Mouse (Mus musculus): ENCODE measurements around the gene Klhl3. TPM values are rescaled to one million over a fixed set of nuclear protein-coding genes. Genes with fewer than 3 reads are reported as not detected.

Gene Klhl3
- polyA plus RNA-seq, 1 experiment from 2014 or later = 15.0 TPM

DNA sequence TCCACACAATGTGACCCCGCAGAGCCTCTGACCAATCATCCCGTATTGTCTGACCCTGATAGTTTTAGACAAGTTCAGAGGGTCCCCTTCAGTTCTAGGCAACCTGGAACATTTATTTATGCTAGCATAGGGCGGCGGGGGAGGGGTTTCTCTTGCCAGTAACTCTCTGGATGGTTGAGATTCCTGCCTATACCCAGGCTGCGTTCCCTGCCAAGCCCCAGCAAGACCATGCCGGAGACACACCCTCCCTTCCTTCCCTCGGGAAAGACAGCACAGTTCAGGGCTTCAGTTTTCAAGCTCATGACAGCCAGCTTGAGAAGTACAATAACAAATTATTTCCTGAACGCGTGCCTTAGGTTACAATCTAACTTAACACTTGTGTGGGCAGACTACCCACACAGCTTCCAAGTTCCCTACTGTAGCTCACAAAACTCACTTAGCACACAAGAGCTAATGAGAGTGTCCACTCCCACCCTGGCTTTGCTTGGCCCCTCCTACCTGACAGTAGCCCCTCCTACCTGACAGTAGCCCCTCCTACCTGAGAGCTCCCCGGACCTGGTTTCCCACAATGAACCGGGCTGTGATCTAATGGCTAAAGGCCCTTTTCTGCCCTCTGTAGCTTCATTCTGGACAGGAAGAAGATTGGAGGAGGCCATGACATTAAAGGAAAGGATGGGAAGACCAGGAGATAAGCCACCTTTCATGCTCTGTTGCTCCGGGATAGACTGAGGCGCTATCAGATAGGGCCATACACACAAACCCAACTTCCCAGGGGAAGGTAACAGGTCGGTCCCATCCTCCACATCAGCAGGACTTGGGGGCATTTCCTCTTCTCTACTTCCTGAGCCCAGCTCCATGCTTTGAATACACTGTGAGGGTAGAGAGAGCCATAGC lies 46.6 kb downstream of the Klhl3 start:
- Histone ChIP-seq H3K36me3 (ENCODE audit: control insufficient read depth, insufficient read depth, low read length) (peaks cover 16% of the 10 kb centered on the region), H3K9me3 (replicated peaks; ENCODE audit: control insufficient read depth, low read length, poor library complexity, severe bottlenecking) (no peaks in the 10 kb centered on the region), H3K9ac (ENCODE audit: low read depth, low read length) (no peak overlapping the region), H3K4me1 (ENCODE audit: control insufficient read depth, insufficient read depth, low read length) (no peaks in the 10 kb centered on the region), H3K27ac (ENCODE audit: low read length) (peak overlapping the region; percentile 18; the same call in 1 of the 2 replicates), H3K27me3 (ENCODE audit: control insufficient read depth, insufficient read depth, low read depth, low read length) (no peaks in the 10 kb centered on the region), H3K4me3 (ENCODE audit: low read depth, low read length) (no peak overlapping the region), H3K4me2 (ENCODE audit: low read length) (no peak overlapping the region)
- 74% methylated on average over 14 of the region's 14 CpGs for WGBS
- ATAC-seq = no peak

DNA sequence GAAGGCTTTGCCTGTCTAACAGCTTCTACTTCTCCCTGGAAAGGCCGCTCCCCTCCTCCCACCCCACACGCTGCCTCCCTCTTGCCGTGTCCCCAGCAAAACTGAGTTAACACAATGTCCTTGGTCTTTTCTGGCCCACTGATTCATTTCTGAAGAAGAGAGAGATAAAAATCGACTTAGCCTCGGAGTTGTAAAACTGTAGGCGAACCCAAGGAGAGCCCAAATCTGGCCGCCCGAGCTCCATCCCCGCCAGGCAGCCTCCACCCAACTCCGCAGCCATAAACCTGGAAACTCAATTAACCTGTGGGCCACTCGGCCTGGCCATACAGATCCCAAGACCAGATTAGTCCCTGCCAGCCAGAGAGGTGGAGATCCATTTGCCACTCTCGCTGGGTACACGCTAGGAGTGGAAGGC lies 47.3 kb downstream of the Klhl3 start:
- H3K36me3 ChIP-seq (ENCODE audit: control insufficient read depth, insufficient read depth, low read length) = peaks cover 19% of the 10 kb centered on the region
- H3K27me3 ChIP-seq (ENCODE audit: control insufficient read depth, insufficient read depth, low read depth, low read length) = no peaks in the 10 kb centered on the region
- H3K4me3 ChIP-seq (ENCODE audit: low read depth, low read length) = no peak overlapping the region
- no peak overlapping the region for H3K4me2 ChIP-seq (ENCODE audit: low read length)
- no peak overlapping the region for H3K9ac ChIP-seq (ENCODE audit: low read depth, low read length)
- WGBS = 87% methylated on average over 13 of the region's 13 CpGs
- no peak overlapping the region for H3K27ac ChIP-seq (ENCODE audit: low read length)
- no peak for ATAC-seq
- no peaks in the 10 kb centered on the region for H3K4me1 ChIP-seq (ENCODE audit: control insufficient read depth, insufficient read depth, low read length)
- no peaks in the 10 kb centered on the region for H3K9me3 ChIP-seq (replicated peaks; ENCODE audit: control insufficient read depth, low read length, poor library complexity, severe bottlenecking)

DNA sequence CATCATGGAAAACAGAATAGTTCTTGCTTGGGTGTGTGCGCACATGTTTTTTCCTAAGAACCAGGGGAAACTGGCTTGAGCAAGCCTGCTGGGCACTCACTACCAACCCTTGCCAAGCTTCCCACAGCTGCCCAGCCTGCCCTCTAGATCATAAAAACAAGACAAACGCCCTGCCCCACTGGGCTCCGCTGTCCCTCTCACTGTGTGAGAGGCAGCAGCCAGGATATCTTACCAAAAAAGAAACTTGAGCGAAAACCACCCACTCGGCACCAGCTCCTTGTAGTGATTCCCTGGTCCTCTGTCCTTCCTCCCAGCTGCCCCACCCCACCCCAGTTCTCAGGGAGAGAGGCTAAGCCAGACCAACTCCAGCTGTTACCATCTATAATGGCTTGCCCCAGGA lies 48.1 kb downstream of the Klhl3 start:
- Histone ChIP-seq H3K4me1 (ENCODE audit: control insufficient read depth, insufficient read depth, low read length) (no peaks in the 10 kb centered on the region), H3K9ac (ENCODE audit: low read depth, low read length) (no peak overlapping the region), H3K36me3 (ENCODE audit: control insufficient read depth, insufficient read depth, low read length) (peaks cover 18% of the 10 kb centered on the region), H3K9me3 (replicated peaks; ENCODE audit: control insufficient read depth, low read length, poor library complexity, severe bottlenecking) (no peaks in the 10 kb centered on the region), H3K27ac (ENCODE audit: low read length) (no peak overlapping the region), H3K27me3 (ENCODE audit: control insufficient read depth, insufficient read depth, low read depth, low read length) (no peaks in the 10 kb centered on the region), H3K4me2 (ENCODE audit: low read length) (no peak overlapping the region), H3K4me3 (ENCODE audit: low read depth, low read length) (no peak overlapping the region)
- WGBS = 86% methylated on average over 5 of the region's 5 CpGs
- no peak for ATAC-seq

DNA sequence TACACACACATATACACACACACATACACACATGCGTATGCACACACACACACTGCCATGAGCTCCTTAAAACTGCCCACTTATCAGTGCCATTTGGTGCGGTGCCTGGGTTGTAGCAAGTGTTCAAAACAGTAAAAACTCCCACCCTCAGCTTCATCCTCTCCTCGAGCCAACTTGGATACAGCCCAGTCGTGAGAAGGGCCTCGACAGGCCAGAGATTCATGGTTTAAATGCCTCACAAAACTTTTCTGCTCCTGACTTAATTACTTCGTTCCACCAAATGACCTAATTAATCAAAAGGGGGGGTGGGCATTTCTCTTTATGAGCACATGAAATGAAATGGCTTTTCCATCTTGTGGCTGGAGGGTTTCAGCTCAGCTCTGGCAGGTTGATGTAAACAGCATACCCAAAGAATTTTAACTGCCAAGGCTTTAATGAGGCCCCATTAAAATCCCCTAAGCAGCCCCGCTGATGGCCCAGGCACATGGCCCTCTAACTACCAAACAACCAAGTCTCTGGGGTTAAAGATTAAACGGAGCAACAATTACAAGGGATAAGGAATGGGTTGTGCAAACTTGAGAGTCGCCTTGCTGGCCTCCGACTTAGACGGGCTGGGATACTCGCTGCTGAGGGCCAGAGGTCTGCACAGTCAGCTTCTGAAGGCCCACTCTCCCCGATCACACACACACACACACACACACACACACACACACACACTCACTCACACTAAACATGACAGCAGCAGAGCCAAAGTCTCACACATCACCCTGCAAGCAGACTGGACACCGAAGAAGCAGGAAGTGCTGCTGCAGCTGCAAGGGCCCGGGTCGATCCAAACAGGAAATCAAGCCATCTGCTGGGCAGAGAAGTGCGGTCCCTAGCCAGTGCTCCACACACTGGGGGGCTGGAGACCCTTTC lies 55.2 kb downstream of the Klhl3 start:
- Histone ChIP-seq H3K36me3 (ENCODE audit: control insufficient read depth, insufficient read depth, low read length) (peaks cover 21% of the 10 kb centered on the region), H3K4me2 (ENCODE audit: low read length) (no peak overlapping the region), H3K9me3 (replicated peaks; ENCODE audit: control insufficient read depth, low read length, poor library complexity, severe bottlenecking) (no peaks in the 10 kb centered on the region), H3K9ac (ENCODE audit: low read depth, low read length) (no peak overlapping the region), H3K4me3 (ENCODE audit: low read depth, low read length) (no peak overlapping the region), H3K27ac (ENCODE audit: low read length) (no peak overlapping the region), H3K4me1 (ENCODE audit: control insufficient read depth, insufficient read depth, low read length) (no peaks in the 10 kb centered on the region), H3K27me3 (ENCODE audit: control insufficient read depth, insufficient read depth, low read depth, low read length) (no peaks in the 10 kb centered on the region)
- ATAC-seq = no peak
- WGBS = 63% methylated on average over 17 of the region's 17 CpGs

DNA sequence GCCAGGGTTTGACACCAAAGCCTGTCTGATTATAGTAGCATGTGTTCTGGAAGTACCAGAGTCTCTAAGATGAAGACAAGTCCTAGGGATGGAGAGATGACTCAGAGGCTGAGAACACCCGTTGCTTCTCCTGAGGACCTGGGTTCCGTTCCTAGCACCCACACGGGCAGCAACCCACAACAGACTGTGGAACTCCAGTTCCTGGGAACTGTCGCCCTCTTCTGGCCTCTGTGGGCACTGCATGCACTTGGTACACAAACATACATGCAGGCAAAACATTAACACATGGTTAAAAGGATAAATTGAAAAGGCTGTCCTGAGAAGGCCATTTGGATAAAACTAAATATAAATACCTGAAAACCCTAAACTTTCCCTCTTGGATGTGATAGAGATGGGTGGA lies 56.8 kb downstream of the Klhl3 start:
- Histone ChIP-seq H3K4me2 (ENCODE audit: low read length) (no peak overlapping the region), H3K27ac (ENCODE audit: low read length) (no peak overlapping the region), H3K9ac (ENCODE audit: low read depth, low read length) (no peak overlapping the region), H3K36me3 (ENCODE audit: control insufficient read depth, insufficient read depth, low read length) (0 out of 2 replicates have a peak, but pooled peaks cover 8% of the 10 kb centered on the region), H3K9me3 (replicated peaks; ENCODE audit: control insufficient read depth, low read length, poor library complexity, severe bottlenecking) (no peaks in the 10 kb centered on the region), H3K4me3 (ENCODE audit: low read depth, low read length) (no peak overlapping the region), H3K4me1 (ENCODE audit: control insufficient read depth, insufficient read depth, low read length) (no peaks in the 10 kb centered on the region), H3K27me3 (ENCODE audit: control insufficient read depth, insufficient read depth, low read depth, low read length) (no peaks in the 10 kb centered on the region)
- 86% methylated on average over 4 of the region's 4 CpGs for WGBS
- no peak for ATAC-seq

DNA sequence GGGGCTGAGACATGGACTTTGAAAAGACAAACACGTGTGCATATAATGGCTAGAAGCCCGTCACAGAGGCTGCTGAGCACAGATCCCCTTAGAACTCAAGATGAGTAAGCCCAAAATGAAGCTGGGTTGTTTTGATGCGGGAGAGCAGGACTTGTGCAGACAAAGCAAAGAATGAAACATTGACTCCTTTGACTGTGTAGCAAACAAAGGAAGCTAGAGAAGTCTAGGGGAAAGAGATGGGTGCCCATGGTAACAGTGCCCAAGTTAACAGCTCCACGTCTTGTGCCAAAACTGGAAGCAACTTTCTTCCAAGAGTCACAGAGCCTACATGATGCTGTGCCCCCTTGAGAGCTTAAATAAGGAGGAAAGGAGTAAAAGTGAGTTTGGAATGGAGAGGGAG lies 59.8 kb downstream of the Klhl3 start:
- WGBS = 66% methylated on average over 4 of the region's 4 CpGs
- no peaks in the 10 kb centered on the region for H3K4me1 ChIP-seq (ENCODE audit: control insufficient read depth, insufficient read depth, low read length)
- 0 out of 2 replicates have a peak, but pooled peaks cover 3% of the 10 kb centered on the region for H3K36me3 ChIP-seq (ENCODE audit: control insufficient read depth, insufficient read depth, low read length)
- H3K9ac ChIP-seq (ENCODE audit: low read depth, low read length) = no peak overlapping the region
- no peaks in the 10 kb centered on the region for H3K9me3 ChIP-seq (replicated peaks; ENCODE audit: control insufficient read depth, low read length, poor library complexity, severe bottlenecking)
- H3K4me3 ChIP-seq (ENCODE audit: low read depth, low read length) = no peak overlapping the region
- H3K4me2 ChIP-seq (ENCODE audit: low read length) = no peak overlapping the region
- ATAC-seq = no peak
- no peak overlapping the region for H3K27ac ChIP-seq (ENCODE audit: low read length)
- no peaks in the 10 kb centered on the region for H3K27me3 ChIP-seq (ENCODE audit: control insufficient read depth, insufficient read depth, low read depth, low read length)

DNA sequence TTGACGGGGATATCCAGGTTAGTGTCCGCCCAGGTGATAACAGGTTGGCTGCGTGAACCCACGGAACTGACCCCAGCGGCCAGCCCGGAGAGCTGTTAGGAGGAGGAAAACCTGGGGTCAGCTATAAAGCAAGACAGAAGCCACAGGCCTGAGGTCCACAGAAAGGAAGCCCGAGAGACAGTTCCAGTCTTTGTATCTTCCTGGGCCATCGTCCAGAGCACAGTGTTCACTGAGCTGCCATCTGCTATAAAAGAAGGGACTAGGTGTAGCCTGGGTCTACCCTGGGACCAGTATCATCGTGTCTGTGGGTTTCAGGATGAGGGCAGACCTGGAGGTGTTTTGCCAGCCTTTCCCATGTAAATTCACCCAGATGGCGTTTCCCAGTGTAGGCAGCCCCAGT lies 61.7 kb downstream of the Klhl3 start:
- Histone ChIP-seq H3K4me1 (ENCODE audit: control insufficient read depth, insufficient read depth, low read length) (no peaks in the 10 kb centered on the region), H3K9ac (ENCODE audit: low read depth, low read length) (no peak overlapping the region)
- WGBS = 83% methylated on average over 10 of the region's 10 CpGs

DNA sequence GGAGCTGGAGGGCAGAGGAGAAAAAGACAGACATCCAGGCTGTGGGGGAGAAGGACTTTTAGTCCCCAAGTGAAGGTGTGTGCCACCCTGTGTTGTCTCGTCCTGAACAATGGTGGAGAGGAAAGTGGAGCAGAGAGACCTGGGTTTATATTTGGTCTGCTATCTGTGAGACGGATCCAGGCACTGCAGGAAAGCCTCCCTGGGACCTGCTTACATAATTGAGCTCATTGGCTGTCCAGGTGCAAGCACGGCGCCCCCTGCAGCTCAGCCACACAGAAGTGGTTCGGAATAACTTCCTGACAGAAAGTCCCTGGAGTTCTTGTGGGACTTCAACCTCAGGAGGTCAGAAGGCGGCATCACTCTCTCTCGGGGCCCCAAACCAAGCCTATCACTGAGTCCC lies 62.1 kb downstream of the Klhl3 start:
- H3K4me1 ChIP-seq (ENCODE audit: control insufficient read depth, insufficient read depth, low read length) = no peaks in the 10 kb centered on the region
- 56% methylated on average over 7 of the region's 7 CpGs for WGBS
- H3K27me3 ChIP-seq (ENCODE audit: control insufficient read depth, insufficient read depth, low read depth, low read length) = no peaks in the 10 kb centered on the region
- no peaks in the 10 kb centered on the region; the same call in 1 of the 2 replicates for H3K9me3 ChIP-seq (replicated peaks; ENCODE audit: control insufficient read depth, low read length, poor library complexity, severe bottlenecking)
- H3K4me2 ChIP-seq (ENCODE audit: low read length) = no peak overlapping the region
- H3K9ac ChIP-seq (ENCODE audit: low read depth, low read length) = no peak overlapping the region
- H3K27ac ChIP-seq (ENCODE audit: low read length) = no peak overlapping the region
- H3K4me3 ChIP-seq (ENCODE audit: low read depth, low read length) = no peak overlapping the region
- peaks cover 8% of the 10 kb centered on the region; the same call in 1 of the 2 replicates for H3K36me3 ChIP-seq (ENCODE audit: control insufficient read depth, insufficient read depth, low read length)
- no peak for ATAC-seq

More for the DNA sequence above, 61.7 kb downstream of the Klhl3 start:
- Histone ChIP-seq H3K4me3 (ENCODE audit: low read depth, low read length) (no peak overlapping the region), H3K9me3 (replicated peaks; ENCODE audit: control insufficient read depth, low read length, poor library complexity, severe bottlenecking) (no peaks in the 10 kb centered on the region; the same call in 1 of the 2 replicates), H3K36me3 (ENCODE audit: control insufficient read depth, insufficient read depth, low read length) (peaks cover 6% of the 10 kb centered on the region; the same call in 1 of the 2 replicates), H3K27me3 (ENCODE audit: control insufficient read depth, insufficient read depth, low read depth, low read length) (no peaks in the 10 kb centered on the region), H3K27ac (ENCODE audit: low read length) (no peak overlapping the region), H3K4me2 (ENCODE audit: low read length) (no peak overlapping the region)
- no peak for ATAC-seq

All from midbrain, embryonic 16.5 days (tissue).